Comparison of ENCODE assay signal across 12 mouse cellular contexts in the genomic region with DNA sequence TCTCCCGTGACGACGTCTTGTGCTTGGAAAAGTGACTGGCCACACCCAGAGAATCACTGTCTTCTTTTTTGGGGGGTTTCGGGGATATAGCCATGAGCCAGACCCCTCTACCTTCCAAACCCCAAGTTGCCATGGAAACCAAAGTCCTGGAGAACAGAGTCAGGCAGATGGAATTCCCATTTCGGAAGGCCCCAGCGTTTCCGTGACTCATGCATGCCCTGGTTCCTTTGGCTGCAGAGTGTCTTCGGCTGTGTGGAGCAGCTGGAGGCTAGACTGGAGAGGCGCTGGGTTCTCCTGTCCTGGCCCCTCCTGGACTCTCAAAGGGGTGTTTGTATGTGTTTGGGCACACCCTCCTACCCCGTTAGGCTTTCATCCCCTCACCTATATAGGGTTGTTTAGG.
DNase-seq lines count a peak whose midpoint lies in the region; ATAC-seq and TF ChIP-seq lines count a peak whose summit lies in the region.
"Had no signal": no experiment of that assay in that cellular context is flagged by ENCODE, and none has a peak within 500 bp of the region (broad histone marks: within the 10 kb centered on the region; RNA-seq: fewer than 3 reads in every experiment).

No protein-coding gene starts in this region.

- H3K9ac ChIP-seq in heart, embryonic 11.5 days (ENCODE audit: low read depth, low read length) = no peak overlapping the region
- H3K9ac ChIP-seq in midbrain, embryonic 16.5 days (ENCODE audit: low read depth, low read length) = no peak overlapping the region
- H3K9ac ChIP-seq in heart, postnatal 0 days (replicated peaks; ENCODE audit: low read depth, low read length) = no peak overlapping the region
- peak overlapping the region; percentile 43 for H3K9ac ChIP-seq in stomach, embryonic 16.5 days (ENCODE audit: low read length)
- H3K9ac ChIP-seq: neural tube, embryonic 12.5 days had no signal

- H3K27ac ChIP-seq in heart, embryonic 11.5 days (ENCODE audit: low read depth, low read length) = 0 out of 2 replicates have a peak overlapping the region, but pooled peaks have one; percentile 41
- 0 out of 2 replicates have a peak overlapping the region, but pooled peaks have one; percentile 13 for H3K27ac ChIP-seq in midbrain, embryonic 10.5 days (replicated peaks)
- H3K27ac ChIP-seq in midbrain, embryonic 16.5 days (ENCODE audit: low read length) = no peak overlapping the region
- peak overlapping the region; percentile 30; the same call in 1 of the 2 replicates for H3K27ac ChIP-seq in heart, postnatal 0 days (ENCODE audit: low read depth)
- peak overlapping the region; percentile 76 for H3K27ac ChIP-seq in stomach, embryonic 16.5 days (ENCODE audit: low read length)
- H3K27ac ChIP-seq: neural tube, embryonic 12.5 days had no signal

- no peaks in the 10 kb centered on the region for H3K9me3 ChIP-seq in heart, embryonic 11.5 days (replicated peaks; ENCODE audit: control insufficient read depth, low read length)
- no peaks in the 10 kb centered on the region for H3K9me3 ChIP-seq in midbrain, embryonic 10.5 days (replicated peaks)
- no peaks in the 10 kb centered on the region for H3K9me3 ChIP-seq in midbrain, embryonic 16.5 days (replicated peaks; ENCODE audit: control insufficient read depth, low read length, poor library complexity, severe bottlenecking)
- no peaks in the 10 kb centered on the region for H3K9me3 ChIP-seq in heart, postnatal 0 days (replicated peaks; ENCODE audit: control insufficient read depth, low read length)
- H3K9me3 ChIP-seq in stomach, embryonic 16.5 days (replicated peaks; ENCODE audit: control insufficient read depth, low read length) = no peaks in the 10 kb centered on the region
- H3K9me3 ChIP-seq: neural tube, embryonic 12.5 days had no signal

- no peak for TF ChIP-seq EP300 in heart, postnatal 0 days (IDR thresholded peaks at IDR 0.05; ENCODE audit: low read depth)

- intact Hi-C loops in heart, postnatal 36 days (cut with DNase I) = no loop called here

- H3K27me3 ChIP-seq in heart, embryonic 11.5 days (ENCODE audit: control insufficient read depth, insufficient read depth, low read length) = no peaks in the 10 kb centered on the region
- H3K27me3 ChIP-seq in midbrain, embryonic 10.5 days (ENCODE audit: low read depth, poor library complexity, severe bottlenecking) = no peaks in the 10 kb centered on the region
- no peaks in the 10 kb centered on the region for H3K27me3 ChIP-seq in midbrain, embryonic 16.5 days (ENCODE audit: control insufficient read depth, insufficient read depth, low read depth, low read length)
- no peaks in the 10 kb centered on the region for H3K27me3 ChIP-seq in heart, postnatal 0 days (ENCODE audit: control insufficient read depth, insufficient read depth, low read length)
- H3K27me3 ChIP-seq in stomach, embryonic 16.5 days (ENCODE audit: control insufficient read depth, insufficient read depth, low read length) = no peaks in the 10 kb centered on the region
- H3K27me3 ChIP-seq: neural tube, embryonic 12.5 days had no signal

- H3K4me2 ChIP-seq in heart, embryonic 11.5 days = no peak overlapping the region
- no peak overlapping the region for H3K4me2 ChIP-seq in midbrain, embryonic 16.5 days (ENCODE audit: low read length)
- no peak overlapping the region for H3K4me2 ChIP-seq in heart, postnatal 0 days (ENCODE audit: low read depth, low read length)
- no peak overlapping the region for H3K4me2 ChIP-seq in stomach, embryonic 16.5 days (ENCODE audit: low read depth, low read length)
- H3K4me2 ChIP-seq: neural tube, embryonic 12.5 days had no signal

- peaks cover 12% of the 10 kb centered on the region for H3K4me1 ChIP-seq in heart, embryonic 11.5 days (ENCODE audit: control insufficient read depth, insufficient read depth, low read length)
- peaks cover 23% of the 10 kb centered on the region for H3K4me1 ChIP-seq in midbrain, embryonic 10.5 days
- H3K4me1 ChIP-seq in midbrain, embryonic 16.5 days (ENCODE audit: control insufficient read depth, insufficient read depth, low read length) = peaks cover under 1% of the 10 kb centered on the region; the same call in 1 of the 2 replicates
- H3K4me1 ChIP-seq in heart, postnatal 0 days (ENCODE audit: control insufficient read depth, insufficient read depth) = peaks cover 18% of the 10 kb centered on the region; the same call in 1 of the 2 replicates
- peaks cover 34% of the 10 kb centered on the region for H3K4me1 ChIP-seq in stomach, embryonic 16.5 days (ENCODE audit: control insufficient read depth, insufficient read depth, low read length)

- no peak overlapping the region for H3K4me3 ChIP-seq in heart, embryonic 11.5 days (ENCODE audit: low read depth, low read length)
- no peak overlapping the region for H3K4me3 ChIP-seq in midbrain, embryonic 10.5 days
- no peak overlapping the region for H3K4me3 ChIP-seq in midbrain, embryonic 16.5 days (ENCODE audit: low read depth, low read length)
- no peak overlapping the region for H3K4me3 ChIP-seq in heart, postnatal 0 days (ENCODE audit: low read depth, low read length)
- no peak overlapping the region for H3K4me3 ChIP-seq in stomach, embryonic 16.5 days (replicated peaks; ENCODE audit: low read length)
- H3K4me3 ChIP-seq: neural tube, embryonic 12.5 days had no signal

- 0 out of 2 replicates have a peak, but pooled peaks have one; percentile 26 for ATAC-seq in heart, embryonic 11.5 days (replicated peaks; ENCODE audit: insufficient number of reproducible peaks, low FRiP score, low TSS enrichment)
- ATAC-seq in midbrain, embryonic 16.5 days = no peak
- ATAC-seq in heart, postnatal 0 days (ENCODE audit: insufficient read depth, low read depth) = no peak
- ATAC-seq in stomach, embryonic 16.5 days (ENCODE audit: insufficient read depth, low FRiP score) = peak; percentile 26
- no peak for ATAC-seq in monocyte, adult 5-6 weeks (replicated peaks; ENCODE audit: insufficient number of reproducible peaks, low FRiP score, low TSS enrichment, poor library complexity, severe bottlenecking)

- peaks cover 18% of the 10 kb centered on the region for H3K36me3 ChIP-seq in heart, embryonic 11.5 days (ENCODE audit: control insufficient read depth, insufficient read depth, low read length)
- H3K36me3 ChIP-seq in midbrain, embryonic 10.5 days = peaks cover 41% of the 10 kb centered on the region
- peaks cover 20% of the 10 kb centered on the region for H3K36me3 ChIP-seq in midbrain, embryonic 16.5 days (ENCODE audit: control insufficient read depth, insufficient read depth, low read length)
- peaks cover 30% of the 10 kb centered on the region for H3K36me3 ChIP-seq in heart, postnatal 0 days (replicated peaks; ENCODE audit: control insufficient read depth, insufficient read depth, low read length)
- H3K36me3 ChIP-seq in stomach, embryonic 16.5 days (ENCODE audit: control insufficient read depth, insufficient read depth, low read length) = no peaks in the 10 kb centered on the region; the same call in 1 of the 2 replicates

- no peak for DNase-seq in heart, postnatal 36 days
- no peak for DNase-seq in midbrain, embryonic 10.5 days (ENCODE audit: low spot score)
- no peak for DNase-seq in heart, postnatal 0 days (ENCODE audit: low spot score)
- DNase-seq in layer of hippocampus, postnatal 25 days (ENCODE audit: extremely low spot score in 1 of 2, low spot score in 1 of 2) = no peak
- DNase-seq: kidney, adult 11 months; left cerebral cortex, postnatal 4 days; thymus, postnatal 14 days had no signal

- no peak for TF ChIP-seq CTCF in heart, postnatal 0 days (IDR thresholded peaks at IDR 0.05; ENCODE audit: low read depth)

- 67% methylated on average over 10 of the region's 10 CpGs for whole genome bisulfite sequencing in heart, embryonic 11.5 days (ENCODE audit: insufficient replicate concordance)
- WGBS in midbrain, embryonic 10.5 days = 82% methylated on average over 10 of the region's 10 CpGs
- 71% methylated on average over 10 of the region's 10 CpGs for WGBS in midbrain, embryonic 16.5 days
- WGBS in heart, postnatal 0 days = 69% methylated on average over 10 of the region's 10 CpGs
- 49% methylated on average over 10 of the region's 10 CpGs for WGBS in stomach, embryonic 16.5 days

Comparison
In these comparisons a context has a peak if more than half of its experiments do, and no peak if none do; other contexts are left out.
1. ATAC-seq: peak in heart, embryonic 11.5 days (single experiment) and stomach, embryonic 16.5 days (single experiment); none in midbrain, embryonic 16.5 days (single experiment), heart, postnatal 0 days (single experiment) and monocyte, adult 5-6 weeks (single experiment).